Mouse (Mus musculus) forebrain, embryonic 12.5 days (tissue): ENCODE results near the gene Ckap4. TPM values are rescaled to one million over a fixed set of nuclear protein-coding genes. Genes with fewer than 3 reads are reported as not detected.
"Not testable (repeated sequence)": the region's sequence is repeated elsewhere in the genome, so short reads cannot be mapped to it uniquely, and the experiment has no call there.

ENCODE experiments used
- ATAC-seq: fragments of 200-750 bp; cut with Nextera tagmentation; 2 replicates; pipeline ENCODE4 v1.8.0; 2017; ENCODE audit warnings: moderate TSS enrichment; ENCODE audit not compliant: low FRiP score
- H3K27ac ChIP-seq: fragments of 300-500 bp; sonication (generic); 2 replicates; pipeline ENCODE4 v1.5.1; 2016; ENCODE audit warnings: mild to moderate bottlenecking
- H3K27me3 ChIP-seq: fragments of 300-500 bp; sonication (generic); 2 replicates; pipeline ENCODE4 v1.6.1; 2016; ENCODE audit warnings: mild to moderate bottlenecking
- H3K36me3 ChIP-seq: fragments of 300-500 bp; sonication (generic); replicated peaks from 2 replicates; pipeline ENCODE4 v1.6.1; 2016; ENCODE audit warnings: mild to moderate bottlenecking
- H3K4me1 ChIP-seq: fragments of 300-500 bp; sonication (generic); 2 replicates; pipeline ENCODE4 v1.6.1; 2016
- H3K4me2 ChIP-seq: fragments of 300-500 bp; sonication (generic); 2 replicates; pipeline ENCODE4 v1.6.1; 2016; ENCODE audit warnings: mild to moderate bottlenecking, moderate library complexity
- H3K4me3 ChIP-seq: fragments of 300-500 bp; sonication (generic); replicated peaks from 2 replicates; pipeline ENCODE4 v1.5.1; 2016; ENCODE audit warnings: mild to moderate bottlenecking
- H3K9ac ChIP-seq: fragments of 300-500 bp; sonication (generic); 2 replicates; pipeline ENCODE4 v1.6.1; 2016; ENCODE audit warnings: mild to moderate bottlenecking
- H3K9me3 ChIP-seq: fragments of 300-500 bp; sonication (generic); 2 replicates; pipeline ENCODE4 v1.6.1; 2016
- WGBS: fragments of 180-500 bp; shearing (Covaris S2); methylation state at CpG from one replicate; pipeline ENCODE4 v1.1.7; 2016; 5-methylcytosine and 5-hydroxymethylcytosine counted together
- polyA plus RNA-seq: library from polyadenylated mRNA; unstranded; fragments of >200 nt; fragmentation: Nextera tagmentation; extraction: Ambion mirVana; gene quantifications from 2 replicates; pipeline ENCODE4 v1.2.1, GENCODE M21; 2016

Ckap4 gene
- polyA plus RNA-seq, 1 experiment from 2014 or later, result 72.2 TPM

GRCm38 (mm10) chr10:84523682-84524081 lies 10.2 kb downstream of the Ckap4 start:
- no peaks in the 10 kb centered on the region for H3K27me3 ChIP-seq
- H3K4me1 ChIP-seq, result peaks cover 4% of the 10 kb centered on the region; the same call in 1 of the 2 replicates
- no peak for ATAC-seq
- H3K4me3 ChIP-seq, result no peak overlapping the region
- 50% methylated on average over 10 of the region's 10 CpGs for WGBS
- no peak overlapping the region for H3K4me2 ChIP-seq
- peaks cover 38% of the 10 kb centered on the region for H3K36me3 ChIP-seq
- H3K27ac ChIP-seq, result no peak overlapping the region
- H3K9ac ChIP-seq, result no peak overlapping the region
- H3K9me3 ChIP-seq, result no peaks in the 10 kb centered on the region

DNA sequence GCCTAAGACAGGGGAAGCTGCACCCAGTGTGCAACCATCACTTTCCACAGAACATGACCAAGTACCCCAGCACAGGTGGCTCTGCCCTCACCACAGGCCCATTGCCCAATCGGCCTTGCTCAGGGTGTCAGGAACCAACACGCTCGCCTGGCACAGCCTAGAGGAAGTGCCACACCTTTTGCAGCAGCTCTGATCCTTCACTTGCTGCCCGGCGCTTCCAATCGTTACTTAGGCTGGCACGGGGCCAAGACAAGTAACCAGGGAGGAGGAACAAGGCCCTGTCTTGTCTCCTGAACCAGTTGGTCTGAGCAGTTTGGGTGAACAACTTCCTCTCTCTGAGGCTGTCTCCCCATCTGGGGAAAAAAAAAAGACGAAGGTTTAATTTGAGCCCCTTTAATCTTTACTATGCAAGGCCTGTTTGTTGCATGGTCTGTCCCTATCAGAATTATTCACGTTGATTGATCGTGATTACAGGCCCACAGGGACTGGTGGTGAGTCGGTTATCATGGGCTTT lies 17.4 kb downstream of the Ckap4 start:
- no peak for ATAC-seq
- Histone ChIP-seq H3K4me3 (no peak overlapping the region), H3K4me1 (no peaks in the 10 kb centered on the region), H3K9me3 (no peaks in the 10 kb centered on the region), H3K9ac (no peak overlapping the region), H3K27me3 (0 out of 2 replicates have a peak, but pooled peaks cover 5% of the 10 kb centered on the region), H3K4me2 (no peak overlapping the region), H3K36me3 (no peaks in the 10 kb centered on the region), H3K27ac (no peak overlapping the region)
- WGBS, result 71% methylated on average over 11 of the region's 11 CpGs

- not testable (repeated sequence) for H3K36me3 ChIP-seq, H3K4me2 ChIP-seq, H3K9me3 ChIP-seq, ATAC-seq, H3K27me3 ChIP-seq, H3K4me1 ChIP-seq, H3K9ac ChIP-seq, H3K4me3 ChIP-seq, H3K27ac ChIP-seq
- WGBS, result 77% methylated on average over 1 of the region's 1 CpGs
These were observed 17.9 kb downstream of the Ckap4 start for GRCm38 (mm10) chr10:84515980-84516379.

GRCm38 (mm10) chr10:84515512-84515950 lies 18.3 kb downstream of the Ckap4 start:
- no peak overlapping the region for H3K4me2 ChIP-seq
- no peak overlapping the region for H3K4me3 ChIP-seq
- H3K9me3 ChIP-seq, result no peaks in the 10 kb centered on the region
- no peak overlapping the region for H3K9ac ChIP-seq
- ATAC-seq, result peak; percentile 71
- WGBS, result 31% methylated on average over 3 of the region's 3 CpGs
- no peaks in the 10 kb centered on the region for H3K36me3 ChIP-seq
- 0 out of 2 replicates have a peak, but pooled peaks cover 5% of the 10 kb centered on the region for H3K27me3 ChIP-seq
- H3K4me1 ChIP-seq, result no peaks in the 10 kb centered on the region
- H3K27ac ChIP-seq, result no peak overlapping the region

GRCm38 (mm10) chr10:84514038-84514578 lies 19.8 kb downstream of the Ckap4 start:
- no peak for ATAC-seq
- Histone ChIP-seq H3K27me3 (0 out of 2 replicates have a peak, but pooled peaks cover 5% of the 10 kb centered on the region), H3K4me3 (no peak overlapping the region), H3K4me1 (no peaks in the 10 kb centered on the region), H3K36me3 (no peaks in the 10 kb centered on the region), H3K9ac (no peak overlapping the region), H3K27ac (no peak overlapping the region), H3K9me3 (no peaks in the 10 kb centered on the region), H3K4me2 (no peak overlapping the region)
- 47% methylated on average over 5 of the region's 5 CpGs for whole genome bisulfite sequencing

GRCm38 (mm10) chr10:84512766-84513165 lies 21.1 kb downstream of the Ckap4 start:
- H3K27ac ChIP-seq, result no peak overlapping the region
- no peak overlapping the region for H3K4me3 ChIP-seq
- no peaks in the 10 kb centered on the region for H3K4me1 ChIP-seq
- no peak for ATAC-seq
- H3K9ac ChIP-seq, result no peak overlapping the region
- H3K36me3 ChIP-seq, result no peaks in the 10 kb centered on the region
- H3K4me2 ChIP-seq, result no peak overlapping the region
- 0 out of 2 replicates have a peak, but pooled peaks cover 2% of the 10 kb centered on the region for H3K27me3 ChIP-seq
- H3K9me3 ChIP-seq, result no peaks in the 10 kb centered on the region

DNA sequence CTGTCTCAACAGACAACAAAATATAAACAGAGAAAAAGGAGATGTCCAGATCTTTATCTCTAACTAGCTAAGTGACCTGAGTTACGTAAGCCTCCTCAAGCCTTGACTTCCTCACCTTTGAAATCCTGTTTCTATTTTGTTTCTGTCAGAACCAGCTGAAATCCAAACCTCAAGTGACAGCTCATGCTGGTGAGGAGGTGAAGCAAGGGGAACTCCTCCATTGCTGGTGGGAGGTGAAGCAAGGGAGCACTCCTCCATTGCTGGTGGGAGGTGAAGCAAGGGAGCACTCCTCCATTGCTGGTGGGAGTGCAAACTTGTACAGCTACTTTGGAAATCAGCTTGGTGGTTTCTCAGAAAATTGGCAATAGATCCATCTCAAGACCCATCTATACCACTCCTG lies 25.3 kb downstream of the Ckap4 start:
- Histone ChIP-seq H3K9me3 (no peaks in the 10 kb centered on the region), H3K36me3 (no peaks in the 10 kb centered on the region), H3K27me3 (no peaks in the 10 kb centered on the region), H3K4me1 (no peaks in the 10 kb centered on the region), H3K4me2 (no peak overlapping the region), H3K27ac (no peak overlapping the region), H3K9ac (no peak overlapping the region), H3K4me3 (no peak overlapping the region)
- ATAC-seq, result no peak
- WGBS, result 93% methylated on average over 1 of the region's 1 CpGs

DNA sequence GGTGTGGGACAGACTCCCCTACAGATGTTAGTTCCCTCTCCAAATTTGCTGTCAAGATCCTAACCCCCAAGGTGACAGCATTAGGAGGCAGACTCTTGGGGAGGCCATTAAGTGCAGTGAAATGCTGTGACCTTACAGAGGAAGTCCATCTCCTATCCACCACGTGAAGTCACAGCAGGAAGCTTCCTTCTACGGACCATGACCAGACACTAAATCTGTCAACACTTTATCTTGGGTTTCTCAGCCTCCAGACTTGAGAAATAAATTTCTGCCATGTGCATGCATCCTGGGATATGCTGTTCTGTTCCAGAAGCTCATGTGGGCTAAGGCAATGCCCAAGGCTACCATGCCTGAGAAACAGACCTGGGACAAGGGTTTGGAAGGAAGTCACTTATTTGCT lies 35.0 kb downstream of the Ckap4 start:
- H3K27ac ChIP-seq, result no peak overlapping the region
- 74% methylated on average over 2 of the region's 2 CpGs for WGBS

DNA sequence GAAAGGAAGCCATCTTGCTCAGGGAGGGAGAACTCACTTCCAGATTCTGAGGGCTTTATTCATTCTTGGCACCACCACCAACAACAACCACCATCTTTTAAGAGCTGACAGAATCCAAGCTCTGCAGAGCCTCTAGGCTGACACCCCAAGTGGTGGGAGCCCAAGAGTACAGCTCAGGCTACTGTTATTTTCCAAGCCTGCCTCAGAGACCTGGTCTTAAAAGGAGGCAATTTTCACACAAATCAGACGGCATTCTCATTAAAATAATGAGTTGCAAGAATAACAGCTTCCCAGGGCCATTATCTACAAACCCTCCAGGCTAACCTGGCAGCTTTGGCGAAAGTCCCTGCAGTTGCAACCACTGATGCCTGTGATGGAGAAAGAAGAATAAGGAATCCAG lies 37.1 kb downstream of the Ckap4 start:
- Histone ChIP-seq H3K27ac (no peak overlapping the region), H3K4me3 (no peak overlapping the region), H3K4me1 (peaks cover 3% of the 10 kb centered on the region; the same call in 1 of the 2 replicates), H3K4me2 (no peak overlapping the region), H3K9ac (no peak overlapping the region), H3K36me3 (no peaks in the 10 kb centered on the region), H3K9me3 (no peaks in the 10 kb centered on the region), H3K27me3 (no peaks in the 10 kb centered on the region)
- WGBS, result 45% methylated on average over 2 of the region's 2 CpGs
- ATAC-seq, result no peak

More for the DNA sequence above, 35.0 kb downstream of the Ckap4 start:
- Histone ChIP-seq H3K4me1 (peaks cover 3% of the 10 kb centered on the region; the same call in 1 of the 2 replicates), H3K9ac (no peak overlapping the region), H3K36me3 (no peaks in the 10 kb centered on the region), H3K4me2 (no peak overlapping the region), H3K4me3 (no peak overlapping the region), H3K27me3 (no peaks in the 10 kb centered on the region), H3K9me3 (no peaks in the 10 kb centered on the region)
- no peak for ATAC-seq

GRCm38 (mm10) chr10:84494432-84494831 lies 39.4 kb downstream of the Ckap4 start:
- WGBS, result 87% methylated on average over 7 of the region's 7 CpGs

DNA sequence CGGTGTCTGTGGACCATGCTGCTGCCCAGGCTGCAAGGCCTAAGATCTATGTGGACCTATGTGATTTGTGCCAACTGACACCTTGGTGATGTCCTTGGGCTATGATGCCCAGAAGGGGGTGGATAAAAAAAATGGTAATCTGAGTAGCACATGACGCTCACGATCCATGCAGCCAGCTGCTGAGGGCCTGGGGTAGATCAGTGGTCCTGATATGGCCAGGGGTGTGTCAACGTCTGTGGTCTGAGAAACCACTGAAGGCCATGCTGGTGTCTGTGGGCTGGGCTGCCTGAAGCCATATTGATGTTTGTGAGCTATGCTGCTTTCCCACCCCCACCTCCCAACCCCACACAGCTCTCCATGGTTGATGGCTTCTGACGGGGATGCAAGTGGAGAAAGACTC lies 43.7 kb downstream of the Ckap4 start:
- no peaks in the 10 kb centered on the region for H3K36me3 ChIP-seq
- H3K4me3 ChIP-seq, result no peak overlapping the region
- H3K27me3 ChIP-seq, result no peaks in the 10 kb centered on the region
- ATAC-seq, result no peak
- H3K9ac ChIP-seq, result no peak overlapping the region
- H3K9me3 ChIP-seq, result no peaks in the 10 kb centered on the region
- no peak overlapping the region for H3K4me2 ChIP-seq
- H3K4me1 ChIP-seq, result no peaks in the 10 kb centered on the region
- 88% methylated on average over 5 of the region's 5 CpGs for WGBS
- H3K27ac ChIP-seq, result no peak overlapping the region

More at GRCm38 (mm10) chr10:84494432-84494831, 39.4 kb downstream of the Ckap4 start:
- no peak for ATAC-seq
- no peak overlapping the region for H3K4me2 ChIP-seq
- H3K27me3 ChIP-seq, result no peaks in the 10 kb centered on the region
- no peaks in the 10 kb centered on the region for H3K36me3 ChIP-seq
- H3K9ac ChIP-seq, result no peak overlapping the region
- H3K4me1 ChIP-seq, result peaks cover 3% of the 10 kb centered on the region; the same call in 1 of the 2 replicates
- H3K9me3 ChIP-seq, result no peaks in the 10 kb centered on the region
- no peak overlapping the region for H3K4me3 ChIP-seq
- no peak overlapping the region for H3K27ac ChIP-seq

GRCm38 (mm10) chr10:84488315-84488714 lies 45.5 kb downstream of the Ckap4 start:
- Histone ChIP-seq H3K9me3 (no peaks in the 10 kb centered on the region), H3K4me2 (no peak overlapping the region), H3K27me3 (no peaks in the 10 kb centered on the region), H3K36me3 (no peaks in the 10 kb centered on the region), H3K9ac (no peak overlapping the region), H3K4me1 (no peaks in the 10 kb centered on the region), H3K4me3 (no peak overlapping the region), H3K27ac (no peak overlapping the region)
- 36% methylated on average over 6 of the region's 6 CpGs for WGBS
- ATAC-seq, result no peak

DNA sequence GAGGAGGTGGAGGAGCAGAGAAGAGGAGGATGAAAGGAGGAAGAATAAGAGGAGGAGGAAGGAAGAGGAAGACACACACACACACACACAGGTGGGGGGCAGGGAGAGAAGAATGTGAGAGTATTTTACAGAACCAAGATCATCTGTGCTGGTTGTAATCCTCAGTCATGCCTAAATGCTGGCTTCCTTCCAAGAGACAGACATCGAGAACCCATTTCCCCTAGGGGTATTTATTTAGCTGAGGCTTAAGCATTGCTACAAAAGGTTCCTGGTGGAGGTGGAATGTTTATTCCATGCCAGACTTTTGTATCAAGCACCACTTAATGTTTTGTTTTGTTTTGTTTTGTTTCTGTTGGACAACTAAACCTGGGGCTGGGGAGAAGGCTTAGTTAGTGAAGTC lies 49.2 kb downstream of the Ckap4 start:
- Histone ChIP-seq H3K9ac (no peak overlapping the region), H3K36me3 (no peaks in the 10 kb centered on the region), H3K4me3 (no peak overlapping the region), H3K4me2 (no peak overlapping the region), H3K9me3 (no peaks in the 10 kb centered on the region), H3K27ac (no peak overlapping the region), H3K4me1 (peaks cover 3% of the 10 kb centered on the region; the same call in 1 of the 2 replicates), H3K27me3 (no peaks in the 10 kb centered on the region)
- WGBS, result 57% methylated on average over 1 of the region's 1 CpGs
- ATAC-seq, result no peak
